Mouse (Mus musculus): ENCODE measurements at regions not wholly inside any gene's neighbourhood (a gene's known extent, or its start where the extent isn't known, plus 50 kb on each side); places are given as distances from the start of the nearest gene placed in this dataset.

DNA sequence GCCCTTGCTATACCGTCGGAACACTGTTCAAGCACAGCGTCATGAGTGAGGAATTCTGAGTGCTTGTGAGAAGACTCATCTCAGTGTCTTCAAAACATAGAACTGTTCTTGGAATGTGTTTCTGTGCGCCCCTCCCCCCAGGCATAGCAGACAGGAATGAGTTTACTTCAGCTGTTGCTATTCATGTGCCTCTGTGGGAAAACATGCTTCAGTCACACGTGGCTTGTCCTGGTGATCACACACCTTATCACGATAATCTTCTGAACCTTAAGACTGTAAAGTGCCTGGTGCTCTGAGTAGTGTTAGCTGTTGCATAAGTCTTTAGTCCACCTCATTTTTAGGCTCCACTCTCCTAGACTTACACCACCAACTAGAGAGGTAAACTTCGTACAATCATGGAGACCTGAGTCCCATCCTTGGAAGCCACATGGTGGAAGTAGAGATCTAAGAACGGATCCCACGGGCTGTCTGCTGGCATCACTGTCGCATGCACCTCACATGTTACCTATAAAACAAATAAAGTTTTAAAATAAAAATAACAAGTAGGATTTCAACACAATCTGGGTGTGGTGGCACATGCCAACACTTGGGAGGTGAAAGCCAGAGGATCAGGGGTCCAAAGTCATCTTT, 1143.8 kb downstream of the 4930447A16Rik start:
- no peak for DNase-seq (ENCODE audit: low spot score in 2 of 2)

DNA sequence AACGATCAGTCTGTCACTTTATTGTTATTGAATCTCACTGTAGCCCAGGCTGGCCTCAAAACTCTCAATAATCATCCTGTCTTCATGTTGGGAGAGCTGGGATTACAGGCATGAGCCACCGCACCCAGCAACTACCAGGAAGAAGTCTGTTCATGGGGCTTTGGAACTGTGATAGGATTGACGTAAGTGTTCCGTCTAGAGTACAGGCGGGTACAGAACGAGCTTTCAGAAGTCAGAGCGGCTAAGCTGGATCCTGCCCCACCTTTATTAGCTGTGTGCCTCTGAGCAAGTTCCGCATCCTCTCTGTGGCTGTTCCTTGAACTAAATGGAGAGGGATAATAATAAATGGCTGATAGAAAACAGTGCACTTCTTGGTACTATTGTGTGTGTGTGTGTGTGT, 1144.8 kb downstream of the 4930447A16Rik start:
- no peak for DNase-seq (ENCODE audit: low spot score in 2 of 2)

DNA sequence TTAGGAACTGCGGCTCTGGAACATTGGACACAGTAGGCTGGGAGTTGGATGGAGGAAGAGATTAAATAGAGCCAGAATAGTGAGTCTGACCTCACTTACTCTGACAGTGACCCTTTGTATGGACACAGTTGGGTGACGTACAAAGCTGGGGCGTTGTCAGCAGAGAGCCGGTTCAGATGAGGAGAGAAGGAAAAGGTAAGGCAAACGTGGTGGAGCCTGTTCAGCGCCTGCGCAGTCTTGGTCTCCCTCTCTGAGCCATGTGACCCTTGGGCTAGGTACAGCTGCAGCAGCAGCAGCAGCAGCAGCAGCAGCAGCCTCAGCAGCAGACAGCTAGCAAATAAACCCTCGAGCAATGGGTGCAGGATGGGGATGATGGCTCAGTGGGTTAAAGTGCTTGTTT, 1145.4 kb downstream of the 4930447A16Rik start:
- DNase-seq (ENCODE audit: low spot score in 2 of 2): no peak

DNA sequence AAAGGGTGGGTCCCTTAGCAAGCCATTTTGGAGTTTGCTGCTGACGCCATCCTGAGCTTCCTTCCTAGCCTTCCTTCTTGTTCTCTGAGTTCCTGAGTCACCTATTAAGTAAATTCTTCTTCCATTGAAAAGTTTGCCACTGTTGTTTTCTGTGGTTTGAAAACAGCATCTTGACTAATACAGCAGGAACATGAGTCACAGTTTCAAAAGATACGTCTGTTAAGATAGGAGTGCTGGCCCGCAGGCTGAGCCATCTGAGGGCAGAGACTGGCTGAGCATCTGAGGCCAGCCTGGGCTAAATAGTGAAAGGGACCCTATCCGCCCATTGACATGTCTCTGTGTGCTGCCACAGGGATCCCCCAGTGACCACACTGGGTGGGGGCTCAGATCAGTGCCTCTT, 1147.3 kb downstream of the 4930447A16Rik start:
- DNase-seq (ENCODE audit: low spot score in 2 of 2): no peak

DNA sequence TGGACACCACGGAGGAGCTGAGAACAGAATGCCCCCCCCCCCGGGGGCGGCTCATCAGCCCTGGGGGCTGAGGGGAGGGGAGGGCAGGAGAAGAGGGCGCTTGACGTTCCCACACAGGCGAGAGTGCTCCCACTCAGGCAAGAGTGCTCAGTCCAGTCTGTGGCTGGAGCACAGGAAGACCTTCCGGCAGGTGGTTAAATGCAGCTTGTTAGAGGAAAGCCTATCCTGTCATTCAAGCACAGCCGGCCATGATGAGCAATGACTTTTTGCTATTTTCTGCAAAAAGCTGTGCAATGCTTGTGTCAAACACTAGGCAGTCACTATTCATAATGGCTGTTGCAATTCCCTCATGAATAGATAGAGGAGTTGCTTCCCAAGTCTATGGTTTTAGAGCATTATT, 1149.1 kb downstream of the 4930447A16Rik start:
- DNase-seq (ENCODE audit: low spot score in 2 of 2): no peak

DNA sequence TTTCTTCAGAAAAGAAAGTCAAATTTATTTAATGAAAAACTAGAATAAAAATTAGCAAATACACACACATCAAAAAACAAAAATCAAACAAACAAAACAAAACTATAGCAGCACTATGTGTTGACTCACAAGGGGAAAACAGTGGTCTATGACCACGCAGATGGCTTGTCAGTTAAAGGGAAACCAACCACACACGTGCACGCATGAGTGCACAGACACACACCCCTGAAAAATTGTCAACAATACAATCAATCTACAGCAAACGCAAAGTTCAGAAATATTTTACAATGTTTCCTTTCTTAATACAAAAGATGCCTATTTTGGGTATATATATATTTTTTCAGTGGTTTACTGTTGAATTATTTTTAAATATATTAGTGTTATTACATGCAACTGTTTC, 1149.9 kb downstream of the 4930447A16Rik start:
- DNase-seq (ENCODE audit: low spot score in 2 of 2): no peak

DNA sequence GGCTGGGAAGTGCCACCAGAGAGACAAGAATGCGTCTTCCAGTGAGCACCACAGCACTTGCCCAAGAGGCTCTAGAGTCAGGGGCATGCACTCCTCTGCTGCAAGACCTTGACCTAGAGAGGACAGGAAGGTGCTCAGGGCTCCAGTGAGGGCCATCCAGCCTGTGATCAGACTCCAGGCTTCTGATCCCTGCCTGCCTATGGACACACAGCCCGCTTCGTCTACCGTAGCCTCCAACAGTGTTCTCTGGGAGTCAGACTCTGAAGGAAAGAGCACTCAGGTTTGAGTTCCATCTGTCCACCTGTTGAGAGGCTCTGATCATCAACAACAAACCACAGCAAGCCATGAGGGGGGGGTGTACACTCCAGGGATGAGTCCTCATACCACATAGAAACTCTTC, 1152.3 kb downstream of the 4930447A16Rik start:
- DNase-seq (ENCODE audit: low spot score in 2 of 2): no peak

DNA sequence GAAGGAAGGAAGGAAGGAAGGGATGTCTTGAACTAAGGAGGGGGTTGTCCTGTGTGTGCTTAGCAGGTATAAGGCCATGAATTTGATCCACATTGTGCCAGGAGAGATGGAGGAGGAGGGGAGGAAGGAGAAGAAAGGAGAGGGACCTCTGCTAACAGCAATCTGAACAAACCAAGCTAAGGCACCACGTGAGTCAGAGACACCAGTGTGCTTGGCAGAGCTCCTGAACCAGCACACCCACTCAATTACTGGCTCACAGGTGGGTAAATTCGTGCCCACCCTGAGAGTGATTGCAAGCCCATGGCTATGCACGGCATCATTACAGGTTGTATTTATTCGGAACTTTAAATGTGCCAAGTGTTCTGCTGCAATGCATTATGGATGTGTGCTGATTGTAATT, 1154.1 kb downstream of the 4930447A16Rik start:
- DNase-seq (ENCODE audit: low spot score in 2 of 2): no peak

DNA sequence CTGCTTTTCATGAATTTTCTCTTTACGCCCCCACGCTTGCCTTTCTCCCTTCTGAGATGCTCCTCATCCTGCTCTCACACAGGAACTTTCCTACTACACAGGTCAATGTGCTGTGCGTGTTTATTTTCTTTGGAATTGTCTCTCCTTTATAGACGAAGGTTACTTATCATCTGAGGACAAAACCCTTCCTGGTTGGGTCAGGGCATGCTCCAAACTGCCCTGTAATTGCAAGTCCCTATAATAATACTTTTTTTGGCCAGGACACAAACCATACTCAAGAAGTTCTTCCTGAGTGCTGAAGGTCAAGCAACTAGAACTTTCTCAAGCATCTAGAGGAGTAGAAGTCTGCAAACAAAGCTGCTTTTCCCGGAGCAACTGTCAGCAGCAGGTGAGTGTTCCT, 1158.1 kb downstream of the 4930447A16Rik start:
- DNase-seq (ENCODE audit: low spot score in 2 of 2): no peak

DNA sequence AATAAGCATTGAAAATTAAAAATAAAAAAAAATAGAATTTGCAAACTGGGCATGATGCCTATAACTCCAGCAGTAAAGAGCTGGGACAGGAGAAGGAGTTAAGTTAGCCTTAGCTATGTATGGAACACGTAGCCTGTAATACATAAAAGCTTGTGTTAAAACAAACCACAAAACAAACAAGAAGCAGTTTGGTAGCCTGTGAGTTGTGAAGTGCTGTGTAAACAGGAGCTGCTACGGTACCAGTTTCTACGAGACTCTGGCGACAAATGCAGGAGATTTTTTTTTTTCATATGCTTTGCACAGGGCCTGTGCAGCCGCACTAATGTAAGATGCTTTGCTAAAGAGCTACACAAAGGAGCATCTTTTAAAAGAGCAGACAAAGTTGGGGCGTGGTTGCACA, 1159.1 kb downstream of the 4930447A16Rik start:
- no peak for DNase-seq (ENCODE audit: low spot score in 2 of 2)

DNA sequence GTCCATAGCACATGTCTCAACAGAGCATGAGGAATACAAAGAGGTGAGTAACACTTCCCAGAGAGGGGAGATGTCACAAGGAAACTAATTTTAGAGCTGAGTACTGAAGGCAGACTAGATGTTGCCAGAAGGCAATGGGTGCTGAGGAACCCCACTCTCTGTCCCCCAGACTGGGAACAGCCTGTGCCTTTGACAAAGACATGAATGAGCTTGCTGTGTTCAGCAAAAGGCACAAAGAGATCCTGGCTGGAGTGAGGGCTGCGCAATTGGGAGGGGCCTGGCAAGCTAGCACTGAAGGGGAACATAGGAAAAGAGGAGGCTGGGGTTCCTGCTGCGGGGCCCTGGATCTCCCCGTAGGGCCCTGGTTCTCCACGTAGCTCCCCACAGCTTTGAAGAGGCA, 1160.3 kb downstream of the 4930447A16Rik start:
- DNase-seq (ENCODE audit: low spot score in 2 of 2): no peak

DNA sequence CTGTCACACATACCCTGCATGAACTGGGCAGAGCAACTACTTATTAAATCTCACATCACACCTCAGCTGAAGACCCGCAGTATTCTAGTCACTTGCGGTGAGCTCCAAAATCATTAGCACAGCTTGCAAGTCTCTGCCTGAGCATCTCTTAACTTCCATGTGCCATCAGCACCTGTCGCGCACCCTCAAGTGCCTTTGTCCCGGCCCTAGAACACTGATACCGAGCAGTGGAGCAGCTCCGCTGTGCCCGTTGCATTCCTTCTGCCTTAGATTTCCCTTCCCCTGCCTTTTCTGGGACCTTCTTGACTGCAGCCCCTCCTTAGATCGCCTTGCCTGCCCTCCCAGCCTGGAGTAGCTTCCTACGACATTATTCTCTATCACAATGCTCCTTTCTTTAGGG, 1161.2 kb downstream of the 4930447A16Rik start:
- no peak for DNase-seq (ENCODE audit: low spot score in 2 of 2)

DNA sequence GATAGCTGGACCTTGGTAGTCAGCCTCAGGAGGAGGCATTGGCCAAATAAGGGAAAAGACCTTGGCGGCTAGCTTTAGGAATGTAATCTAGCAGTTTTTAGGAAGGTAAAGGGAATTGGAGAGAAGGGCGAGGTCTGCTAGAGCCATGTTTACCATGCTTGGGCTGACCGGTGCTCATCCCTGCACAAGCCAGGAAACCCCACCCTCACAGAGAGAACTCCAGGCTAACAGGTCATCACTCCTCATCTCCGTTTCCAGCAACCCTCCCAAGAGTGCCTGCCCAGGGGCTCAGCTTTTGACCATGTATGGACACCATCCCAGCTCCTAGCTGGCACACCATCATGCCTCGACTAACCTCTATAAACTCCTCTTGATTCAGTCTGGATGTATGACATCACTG, 1162.9 kb downstream of the 4930447A16Rik start:
- DNase-seq (ENCODE audit: low spot score in 2 of 2): no peak

DNA sequence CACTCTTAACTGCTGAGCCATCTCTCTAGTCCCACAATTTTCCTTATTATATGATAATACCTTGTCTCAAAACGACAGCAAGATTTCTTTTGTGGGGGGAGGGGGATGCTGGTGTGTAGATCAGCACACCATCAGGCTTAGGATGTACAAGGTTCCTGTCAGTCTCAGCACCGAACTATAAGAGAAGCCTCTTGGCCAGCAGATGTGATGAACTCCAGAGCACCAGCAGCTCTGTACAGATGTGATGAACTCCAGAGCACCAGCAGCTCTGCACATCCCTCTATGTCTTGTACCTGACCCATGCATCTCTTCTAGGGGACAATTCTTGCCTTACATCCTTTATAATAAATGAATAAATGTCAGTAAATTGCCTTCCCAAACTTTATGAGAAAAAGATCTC, 1163.7 kb downstream of the 4930447A16Rik start:
- no peak for DNase-seq (ENCODE audit: low spot score in 2 of 2)

DNA sequence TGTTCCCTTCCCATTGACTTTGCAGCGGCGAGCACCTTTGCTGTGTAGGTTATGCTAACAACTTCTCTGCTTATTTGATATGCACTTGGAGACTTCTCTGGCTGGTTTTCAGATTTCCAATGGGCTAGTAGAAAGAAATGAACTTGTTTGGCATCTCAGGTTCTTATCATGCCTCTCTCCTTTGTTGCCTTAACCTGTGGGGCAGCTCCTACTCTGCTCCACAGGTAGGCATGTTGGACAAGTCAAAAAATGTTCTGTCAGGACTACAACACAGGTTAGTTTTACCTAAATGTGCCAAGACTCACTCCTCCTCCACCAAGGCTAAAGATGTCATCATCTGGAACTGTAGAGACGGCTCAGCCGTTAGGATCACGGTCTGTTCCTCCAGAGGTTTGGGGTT, 1164.3 kb downstream of the 4930447A16Rik start:
- DNase-seq (ENCODE audit: low spot score in 2 of 2): no peak

DNA sequence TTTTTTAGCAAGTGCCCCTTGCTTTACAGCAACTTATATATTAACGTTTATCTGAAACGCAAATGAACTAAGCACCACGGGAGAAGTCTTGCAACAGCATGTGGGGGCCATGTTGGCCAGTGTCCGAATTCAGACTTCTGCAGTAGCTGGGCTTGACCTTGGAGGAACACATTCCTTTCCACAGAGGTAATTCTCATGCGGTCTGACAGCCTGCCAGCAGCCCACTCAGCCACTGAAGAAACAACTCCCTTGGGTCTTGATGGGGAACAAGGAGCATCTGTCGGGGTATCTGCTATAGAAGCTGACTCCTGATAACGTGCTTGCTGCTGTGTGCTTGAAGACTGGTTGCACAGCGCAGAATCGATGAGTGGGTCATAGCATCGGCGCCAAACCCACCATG, 1168.7 kb downstream of the 4930447A16Rik start:
- DNase-seq (ENCODE audit: low spot score in 2 of 2): no peak

DNA sequence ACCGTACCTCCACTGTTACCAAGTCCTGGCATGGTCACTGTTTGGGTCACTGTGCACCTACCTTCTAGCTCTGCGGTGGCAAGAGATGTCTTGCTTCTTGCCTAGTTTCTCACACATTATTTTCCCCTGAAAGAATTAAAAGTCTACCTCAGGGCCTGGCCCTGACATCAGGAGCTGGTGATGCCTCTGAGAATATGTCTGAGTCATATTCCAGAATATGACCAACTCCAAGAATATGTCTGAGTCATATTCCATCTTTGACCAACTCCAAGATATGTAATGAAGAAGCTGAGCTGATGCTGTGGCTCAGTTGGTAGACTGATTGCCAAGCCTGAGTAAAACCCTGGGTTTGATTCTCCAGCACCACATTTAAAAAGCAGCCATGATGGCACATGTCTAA, 1169.4 kb downstream of the 4930447A16Rik start:
- DNase-seq (ENCODE audit: low spot score in 2 of 2): no peak

DNA sequence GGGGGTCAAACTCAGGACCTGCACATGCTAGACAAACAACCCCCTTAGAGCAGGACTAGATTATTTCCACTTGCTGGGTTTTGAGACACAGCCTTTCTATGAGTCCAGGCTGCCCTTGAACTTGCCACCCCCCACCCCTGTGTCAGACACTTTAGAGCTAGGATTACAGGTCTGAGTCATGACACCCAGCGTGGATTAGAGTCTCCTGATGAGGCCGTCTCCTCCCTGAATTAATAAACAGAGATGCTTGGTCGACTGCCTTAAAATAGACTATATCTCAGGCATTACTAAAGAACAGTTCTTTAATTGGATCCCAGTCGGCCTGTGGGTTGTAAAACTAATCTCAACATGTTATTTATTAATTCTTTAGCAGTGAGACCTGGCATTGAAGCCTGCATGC, 1170.5 kb downstream of the 4930447A16Rik start:
- no peak for DNase-seq (ENCODE audit: low spot score in 2 of 2)

DNA sequence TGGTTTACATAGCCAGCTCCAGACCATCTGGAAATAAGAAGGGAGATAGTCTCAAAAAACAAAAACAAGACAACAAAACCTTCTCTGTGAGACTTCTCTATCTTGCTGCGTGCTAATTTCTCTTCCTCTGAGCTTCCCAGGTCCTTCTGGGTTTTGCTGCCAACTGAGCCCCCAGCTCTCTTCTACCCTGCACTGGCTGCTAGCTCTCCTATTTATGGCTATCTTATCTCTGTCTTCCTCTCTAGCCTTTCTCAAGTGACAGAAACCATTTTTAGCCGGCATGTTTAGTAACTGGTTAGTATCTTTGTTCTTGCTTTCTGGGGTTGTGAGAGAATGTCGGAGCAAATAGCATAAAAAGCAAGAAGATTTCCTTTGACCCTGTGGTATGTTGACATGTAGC, 1172.1 kb downstream of the 4930447A16Rik start:
- DNase-seq (ENCODE audit: low spot score in 2 of 2): no peak

DNA sequence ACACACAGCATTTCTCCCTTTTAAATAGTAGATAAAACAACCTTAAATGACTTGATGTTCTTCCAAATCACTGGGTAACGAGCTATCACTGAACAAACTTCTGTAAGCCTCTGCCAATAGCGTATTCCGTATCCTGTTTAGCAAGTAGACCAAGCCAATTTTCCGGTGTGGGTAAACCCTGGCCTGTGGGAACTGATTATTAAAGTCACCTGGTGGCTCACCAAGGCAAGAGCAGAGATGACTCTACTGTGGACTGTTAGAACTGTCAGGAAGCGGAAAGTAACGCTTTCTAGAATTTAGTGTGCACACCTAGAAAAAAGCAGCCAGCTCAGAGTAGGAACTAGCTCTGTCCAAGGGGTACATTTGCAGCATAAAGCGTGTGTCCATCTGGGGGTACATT, 1176.1 kb downstream of the 4930447A16Rik start:
- DNase-seq (ENCODE audit: low spot score in 2 of 2): no peak

DNA sequence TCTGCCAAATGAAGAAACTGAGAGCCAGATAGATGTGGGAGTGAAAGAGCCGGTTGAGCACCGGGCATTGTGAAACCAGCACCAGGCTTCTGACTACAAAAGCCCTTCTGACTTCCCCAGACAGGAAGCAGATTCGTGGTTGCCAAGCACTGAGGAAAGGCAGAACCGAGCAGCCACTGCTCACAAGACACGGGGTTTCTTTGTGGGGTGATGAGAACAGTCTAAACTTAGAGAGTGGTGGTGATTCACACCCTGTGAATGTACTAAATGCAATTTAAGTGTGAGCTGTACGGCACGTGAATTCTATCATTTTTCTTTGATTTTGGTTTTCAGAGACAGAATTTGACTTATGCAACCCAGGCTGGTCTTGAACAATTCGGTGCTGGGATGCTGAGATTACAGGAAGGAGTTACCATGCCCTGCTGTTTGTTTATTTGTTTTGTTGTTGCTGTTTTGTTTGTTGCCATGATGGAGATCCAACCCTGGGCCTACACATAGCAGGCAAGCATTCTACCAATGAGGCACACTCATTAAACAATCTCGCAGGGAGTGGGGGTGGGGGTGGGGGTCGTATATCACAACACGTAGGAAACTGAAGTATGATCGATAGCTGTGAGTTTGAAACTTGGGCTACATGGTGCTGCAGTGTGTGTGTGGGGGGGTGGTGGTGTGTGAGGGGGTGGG, 1177.0 kb downstream of the 4930447A16Rik start:
- peak; percentile 12 to 29 for DNase-seq (ENCODE audit: low spot score in 2 of 2)

DNA sequence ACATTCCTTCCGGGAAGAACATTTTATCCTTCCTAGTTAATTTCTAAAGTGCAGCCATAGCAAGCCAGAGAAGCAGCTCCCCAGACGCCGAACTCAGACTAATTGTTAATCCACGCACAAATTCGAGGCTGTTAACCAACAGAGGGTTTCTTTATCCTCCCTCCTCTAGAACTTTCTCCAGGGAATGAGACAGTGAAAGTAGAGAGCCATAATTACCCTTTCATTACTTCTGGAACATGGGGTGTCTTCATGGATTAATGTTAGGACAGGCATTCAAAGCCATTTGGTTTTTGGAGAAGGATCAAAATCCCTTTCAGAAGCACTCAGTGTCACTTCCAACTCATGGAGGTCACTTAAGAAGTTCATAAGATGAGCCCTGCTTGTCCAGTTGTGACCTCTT, 1178.6 kb downstream of the 4930447A16Rik start:
- DNase-seq (ENCODE audit: low spot score in 2 of 2): no peak

DNA sequence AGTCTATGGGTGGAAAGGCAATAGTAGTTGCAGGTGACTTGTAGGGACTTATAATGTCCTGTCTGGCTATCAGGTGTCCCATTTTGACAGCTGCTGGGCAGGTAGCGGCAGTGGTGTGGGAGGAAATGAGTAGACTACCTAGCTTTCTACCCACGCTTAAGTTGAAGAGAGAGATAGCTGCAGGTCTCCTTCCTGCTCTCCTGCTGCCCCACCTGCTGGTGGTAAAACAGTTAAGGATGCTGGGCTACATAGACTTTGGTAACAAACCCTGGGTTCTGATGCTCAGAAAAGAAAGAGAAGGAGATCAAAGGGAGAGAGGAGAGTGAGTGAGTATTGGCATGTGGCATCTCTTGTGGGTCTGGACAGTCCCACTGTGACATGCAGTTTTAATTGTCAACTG, 1182.0 kb downstream of the 4930447A16Rik start:
- peak in 1 of 2 experiments; percentile 57 for DNase-seq (ENCODE audit: low spot score in 2 of 2)

All from spleen, postnatal 14 days (tissue).